Mouse (Mus musculus) CH12.LX (cell line): ENCODE data around the gene Casz1.

ENCODE experiments used
- CTCF ChIP-seq, 2 experiments: IDR thresholded peaks in 1 of 2; conservative IDR thresholded peaks in 1 of 2; 2 replicates each; pipeline ENCODE4 v1.5.1; 2011 to 2012; ENCODE audit warnings: low read depth in 2 of 2, low read length in 2 of 2, improper control_type of control experiment in 1 of 2, inconsistent platforms in 1 of 2, mild to moderate bottlenecking in 1 of 2, moderate library complexity in 1 of 2
- E2F4 ChIP-seq: IDR thresholded peaks from 2 replicates; pipeline ENCODE4 v1.6.1; 2011; ENCODE audit warnings: low read depth, low read length, improper control_type of control experiment; ENCODE audit not compliant: insufficient replicate concordance
- EP300 ChIP-seq: IDR thresholded peaks from 2 replicates; pipeline ENCODE4 v1.6.1; 2011; ENCODE audit warnings: low read length, improper control_type of control experiment
- JUND ChIP-seq: conservative IDR thresholded peaks from 2 replicates; pipeline ENCODE4 v1.6.1; 2011; ENCODE audit warnings: low read depth, low read length, improper control_type of control experiment
- KAT2A ChIP-seq: IDR thresholded peaks from 2 replicates; pipeline ENCODE4 v1.6.1; 2012; ENCODE audit warnings: low read length, improper control_type of control experiment, inconsistent platforms; ENCODE audit not compliant: insufficient replicate concordance
- POLR2A ChIP-seq: IDR thresholded peaks from 2 replicates; pipeline ENCODE4 v1.6.1; 2011; ENCODE audit warnings: low read depth, mild to moderate bottlenecking, improper control_type of control experiment, low read length
- POLR2AphosphoS2 ChIP-seq: IDR thresholded peaks from 2 replicates; pipeline ENCODE4 v1.6.1; 2011; ENCODE audit warnings: low read depth, low read length, improper control_type of control experiment
- RCOR1 ChIP-seq: conservative IDR thresholded peaks from 2 replicates; pipeline ENCODE4 v1.6.1; 2012; ENCODE audit warnings: low read depth, mild to moderate bottlenecking, inconsistent platforms, low read length, improper control_type of control experiment
- SIN3A ChIP-seq: IDR thresholded peaks from 2 replicates; pipeline ENCODE4 v1.6.1; 2012; ENCODE audit warnings: low read length, improper control_type of control experiment, inconsistent platforms
- SMC3 ChIP-seq: IDR thresholded peaks from 2 replicates; pipeline ENCODE4 v1.6.1; 2011; ENCODE audit warnings: low read depth, low read length, improper control_type of control experiment
- ZKSCAN1 ChIP-seq: IDR thresholded peaks from 2 replicates; pipeline ENCODE4 v1.6.1; 2012; ENCODE audit warnings: low read depth, inconsistent platforms, low read length, improper control_type of control experiment, borderline replicate concordance
- ZMIZ1 ChIP-seq: IDR thresholded peaks from 2 replicates; pipeline ENCODE4 v1.6.1; 2012; ENCODE audit warnings: low read depth, mild to moderate bottlenecking, inconsistent platforms, low read length, improper control_type of control experiment

- TF ChIP-seq EP300 (no peak), CTCF (conservative IDR thresholded peaks at IDR 0.05 in 1 of 2, IDR thresholded peaks at IDR 0.05 in 1 of 2; ENCODE audit: low read depth in 2 of 2, low read length in 2 of 2) (no peak), ZKSCAN1 (no peak), POLR2A (no peak), JUND (no peak), ZMIZ1 (no peak), POLR2AphosphoS2 (no peak), E2F4 (no peak), RCOR1 (no peak), SIN3A (no peak), KAT2A (no peak), SMC3 (no peak)
Observed at GRCm38 (mm10) chr4:148768649-148769048, 35.6 kb upstream of the Casz1 start.
